Mouse (Mus musculus) liver, postnatal 0 days (tissue): ENCODE measurements around the gene E130309D02Rik. TPM values are rescaled to one million over a fixed set of nuclear protein-coding genes. Genes with fewer than 3 reads are reported as not detected.

Experiments
- ATAC-seq: fragments of 200-750 bp; cut with Nextera tagmentation; 2 replicates; pipeline ENCODE4 v1.8.0; 2017; ENCODE audit warnings: mild to moderate bottlenecking, moderate library complexity
- DNase-seq: peaks from one replicate; pipeline ENCODE4 v3.0.0-alpha.2; 2016
- H3K27ac ChIP-seq: fragments of 300-500 bp; sonication (generic); 2 replicates; pipeline ENCODE4 v1.5.1; 2014; ENCODE audit warnings: antibody characterized with exemption, moderate library complexity, mild to moderate bottlenecking, low read depth
- H3K27me3 ChIP-seq: fragments of 300-500 bp; sonication (generic); 2 replicates; pipeline ENCODE4 v1.6.1; 2014; ENCODE audit warnings: low read length, control low read depth, mixed read lengths; ENCODE audit not compliant: insufficient read depth
- H3K36me3 ChIP-seq: fragments of 300-500 bp; sonication (generic); replicated peaks from 2 replicates; pipeline ENCODE4 v1.6.1; 2014; ENCODE audit warnings: mild to moderate bottlenecking, control low read depth, low read length, moderate library complexity, mixed read lengths; ENCODE audit not compliant: insufficient read depth
- H3K4me1 ChIP-seq: fragments of 300-500 bp; sonication (generic); 2 replicates; pipeline ENCODE4 v1.6.1; 2014; ENCODE audit warnings: antibody characterized with exemption, mild to moderate bottlenecking, control low read depth; ENCODE audit not compliant: insufficient read depth
- H3K4me2 ChIP-seq: fragments of 300-500 bp; sonication (generic); 2 replicates; pipeline ENCODE4 v1.6.1; 2014; ENCODE audit warnings: low read depth, mild to moderate bottlenecking, low read length, moderate library complexity, mixed read lengths
- H3K4me3 ChIP-seq: fragments of 300-500 bp; sonication (generic); 2 replicates; pipeline ENCODE4 v1.5.1; 2014; ENCODE audit warnings: low read depth, low read length
- H3K9ac ChIP-seq: fragments of 300-500 bp; sonication (generic); replicated peaks from 2 replicates; pipeline ENCODE4 v1.6.1; 2014; ENCODE audit warnings: mild to moderate bottlenecking, moderate library complexity
- H3K9me3 ChIP-seq: fragments of 300-500 bp; sonication (generic); 2 replicates; pipeline ENCODE4 v1.6.1; 2016; ENCODE audit warnings: mild to moderate bottlenecking, control low read depth, low read length, mixed read lengths
- CTCF ChIP-seq: sonication (generic); IDR thresholded peaks from 2 replicates; pipeline ENCODE4 v1.5.1; 2016; ENCODE audit warnings: antibody characterized with exemption, low read depth
- EP300 ChIP-seq: IDR thresholded peaks from 2 replicates; pipeline ENCODE4 v1.6.1; 2016; ENCODE audit warnings: antibody characterized with exemption, low read depth, mild to moderate bottlenecking
- WGBS: fragments of 180-500 bp; shearing (Covaris S2); extraction: QIAGEN DNeasy Blood & Tissue Kit; methylation state at CpG from one replicate; pipeline ENCODE4 v1.1.7; 2014; ENCODE audit not compliant: insufficient replicate concordance; 5-methylcytosine and 5-hydroxymethylcytosine counted together
- polyA plus RNA-seq: library from polyadenylated mRNA; unstranded; fragments of >200 nt; fragmentation: Nextera tagmentation; extraction: Ambion mirVana; gene quantifications from 2 replicates; pipeline ENCODE4 v1.2.1, GENCODE M21; 2015

E130309D02Rik gene
- polyA plus RNA-seq, 1 experiment from 2014 or later: 12.8 TPM

GRCm38 (mm10) chr5:143315514-143315888, 341 bp upstream of the E130309D02Rik start:
- Histone ChIP-seq H3K4me2 (peak overlapping the region; percentile 85), H3K4me3 (peak overlapping the region; percentile 70), H3K4me1 (peaks cover 14% of the 10 kb centered on the region), H3K9me3 (no peaks in the 10 kb centered on the region), H3K36me3 (peaks cover 36% of the 10 kb centered on the region), H3K27ac (no peak overlapping the region), H3K9ac (peak overlapping the region; percentile 17; the same call in 1 of the 2 replicates), H3K27me3 (no peaks in the 10 kb centered on the region)
- no peak for DNase-seq
- 20% methylated on average over 8 of the region's 8 CpGs for WGBS
- ATAC-seq: no peak
- no peak for TF ChIP-seq EP300

- DNase-seq: no peak
- H3K9me3 ChIP-seq: no peaks in the 10 kb centered on the region
- peaks cover 14% of the 10 kb centered on the region for H3K4me1 ChIP-seq
- H3K27ac ChIP-seq: peak overlapping the region; percentile 86
- peak overlapping the region; percentile 85 for H3K4me2 ChIP-seq
- peaks cover 36% of the 10 kb centered on the region for H3K36me3 ChIP-seq
- WGBS: 10% methylated on average over 16 of the region's 16 CpGs
- no peaks in the 10 kb centered on the region for H3K27me3 ChIP-seq
- TF ChIP-seq EP300: no peak
- TF ChIP-seq CTCF: no peak
- peak overlapping the region; percentile 71 for H3K9ac ChIP-seq
- ATAC-seq: no peak
- peak overlapping the region; percentile 70 for H3K4me3 ChIP-seq
Measured at GRCm38 (mm10) chr5:143314183-143314729, 904 bp downstream of the E130309D02Rik start.

GRCm38 (mm10) chr5:143311886-143312285, 3.3 kb downstream of the E130309D02Rik start:
- H3K4me3 ChIP-seq: no peak overlapping the region
- no peaks in the 10 kb centered on the region for H3K9me3 ChIP-seq
- H3K4me1 ChIP-seq: peaks cover 14% of the 10 kb centered on the region
- no peak overlapping the region for H3K9ac ChIP-seq
- no peaks in the 10 kb centered on the region for H3K27me3 ChIP-seq
- no peak overlapping the region for H3K27ac ChIP-seq
- DNase-seq (peak; percentile 90), ATAC-seq (no peak)
- no peak overlapping the region for H3K4me2 ChIP-seq
- TF ChIP-seq EP300 (no peak), CTCF (peak; percentile 92)
- WGBS: 51% methylated on average over 8 of the region's 8 CpGs
- peaks cover 44% of the 10 kb centered on the region for H3K36me3 ChIP-seq

GRCm38 (mm10) chr5:143309916-143310315, 5.2 kb downstream of the E130309D02Rik start:
- Histone ChIP-seq H3K36me3 (peaks cover 62% of the 10 kb centered on the region), H3K4me1 (peaks cover 10% of the 10 kb centered on the region), H3K27me3 (no peaks in the 10 kb centered on the region), H3K9me3 (no peaks in the 10 kb centered on the region), H3K27ac (no peak overlapping the region), H3K9ac (no peak overlapping the region), H3K4me2 (no peak overlapping the region), H3K4me3 (no peak overlapping the region)
- TF ChIP-seq CTCF: no peak
- TF ChIP-seq EP300: no peak
- ATAC-seq: no peak
- 86% methylated on average over 7 of the region's 7 CpGs for WGBS
- no peak for DNase-seq

- WGBS: 88% methylated on average over 5 of the region's 5 CpGs
- no peak for DNase-seq
Measured at GRCm38 (mm10) chr5:143308825-143309224, 6.3 kb downstream of the E130309D02Rik start.

GRCm38 (mm10) chr5:143304251-143304650, 10.9 kb downstream of the E130309D02Rik start:
- Histone ChIP-seq H3K36me3 (peaks cover 76% of the 10 kb centered on the region), H3K27me3 (no peaks in the 10 kb centered on the region), H3K9me3 (no peaks in the 10 kb centered on the region), H3K9ac (no peak overlapping the region), H3K4me3 (no peak overlapping the region), H3K27ac (no peak overlapping the region), H3K4me1 (no peaks in the 10 kb centered on the region), H3K4me2 (no peak overlapping the region)
- ATAC-seq (no peak), DNase-seq (no peak)
- 84% methylated on average over 7 of the region's 7 CpGs for WGBS
- no peak for TF ChIP-seq EP300
- no peak for TF ChIP-seq CTCF

More at GRCm38 (mm10) chr5:143308825-143309224, 6.3 kb downstream of the E130309D02Rik start:
- no peaks in the 10 kb centered on the region for H3K27me3 ChIP-seq
- no peak overlapping the region for H3K27ac ChIP-seq
- H3K9me3 ChIP-seq: no peaks in the 10 kb centered on the region
- H3K36me3 ChIP-seq: peaks cover 68% of the 10 kb centered on the region
- peaks cover 6% of the 10 kb centered on the region for H3K4me1 ChIP-seq
- H3K4me2 ChIP-seq: no peak overlapping the region
- no peak overlapping the region for H3K9ac ChIP-seq
- TF ChIP-seq CTCF (no peak), EP300 (no peak)
- no peak overlapping the region for H3K4me3 ChIP-seq
- ATAC-seq: no peak

- 85% methylated on average over 8 of the region's 8 CpGs for WGBS
- Histone ChIP-seq H3K36me3 (peaks cover 50% of the 10 kb centered on the region), H3K9me3 (no peaks in the 10 kb centered on the region), H3K27me3 (no peaks in the 10 kb centered on the region), H3K9ac (no peak overlapping the region), H3K4me1 (no peaks in the 10 kb centered on the region), H3K4me3 (no peak overlapping the region), H3K27ac (no peak overlapping the region), H3K4me2 (no peak overlapping the region)
- DNase-seq: no peak
- ATAC-seq: peak; percentile 35; the same call in 1 of the 2 replicates
- TF ChIP-seq CTCF (peak; percentile 54), EP300 (no peak)
Measured at GRCm38 (mm10) chr5:143301296-143301695, 13.9 kb downstream of the E130309D02Rik start.
